Mouse (Mus musculus) limb, embryonic 10.5 days (tissue): Measurements from ENCODE around the gene Rtl8c. TPM values are rescaled to one million over a fixed set of nuclear protein-coding genes. Genes with fewer than 3 reads are reported as not detected.
"Not testable (repeated sequence)": the region's sequence is repeated elsewhere in the genome, so short reads cannot be mapped to it uniquely, and the experiment has no call there.

Source experiments
- DNase-seq: peaks from one replicate; pipeline ENCODE4 v3.0.0-alpha.2; 2017; ENCODE audit warnings: low spot score
- H3K27ac ChIP-seq: fragments of 300-500 bp; sonication (generic); 2 replicates; pipeline ENCODE4 v1.5.1; 2016; ENCODE audit warnings: mild to moderate bottlenecking
- H3K27me3 ChIP-seq: fragments of 300-500 bp; sonication (generic); 2 replicates; pipeline ENCODE4 v1.6.1; 2016; ENCODE audit warnings: low read depth, mild to moderate bottlenecking; ENCODE audit not compliant: poor library complexity, severe bottlenecking
- H3K36me3 ChIP-seq: fragments of 300-500 bp; sonication (generic); 2 replicates; pipeline ENCODE4 v1.6.1; 2016; ENCODE audit warnings: mild to moderate bottlenecking, moderate library complexity
- H3K4me1 ChIP-seq: fragments of 300-500 bp; sonication (generic); 2 replicates; pipeline ENCODE4 v1.6.1; 2016
- H3K4me3 ChIP-seq: fragments of 300-500 bp; sonication (generic); 2 replicates; pipeline ENCODE4 v1.5.1; 2016; ENCODE audit warnings: mild to moderate bottlenecking, moderate library complexity
- H3K9me3 ChIP-seq: fragments of 300-500 bp; sonication (generic); replicated peaks from 2 replicates; pipeline ENCODE4 v1.6.1; 2016; ENCODE audit warnings: mild to moderate bottlenecking
- WGBS: fragments of 180-500 bp; shearing (Covaris S2); methylation state at CpG from one replicate; pipeline ENCODE4 v1.1.7; 2016; 5-methylcytosine and 5-hydroxymethylcytosine counted together
- polyA plus RNA-seq: library from polyadenylated mRNA; unstranded; fragments of >200 nt; fragmentation: Nextera tagmentation; extraction: Ambion mirVana; gene quantifications from 2 replicates; pipeline ENCODE4 v1.2.1, GENCODE M21; 2016

The Rtl8c gene
- polyA plus RNA-seq, 1 experiment from 2014 or later = 15.5 TPM

- H3K9me3 ChIP-seq, H3K36me3 ChIP-seq, H3K27me3 ChIP-seq, H3K4me1 ChIP-seq, H3K27ac ChIP-seq: not testable (repeated sequence)
- WGBS = 8% methylated on average over 14 of the region's 50 CpGs
- DNase-seq = peak; percentile 83
- peak within 1 kb of the TSS; percentile 37 for H3K4me3 ChIP-seq
These were observed 35.4 kb downstream of the Rtl8c start, which contains the start of gene Rtl8a for GRCm38 (mm10) chrX:53642980-53643961. Gene Rtl8a (minus strand): TSS chrX:53643682.

- H3K36me3 ChIP-seq = no peaks in the 10 kb centered on the region
- 88% methylated on average over 6 of the region's 6 CpGs for WGBS
- DNase-seq = no peak
- H3K27me3 ChIP-seq = no peaks in the 10 kb centered on the region
- no peak overlapping the region for H3K27ac ChIP-seq
- H3K9me3 ChIP-seq = no peaks in the 10 kb centered on the region
- no peak overlapping the region for H3K4me3 ChIP-seq
- no peaks in the 10 kb centered on the region for H3K4me1 ChIP-seq
These were observed 38.1 kb downstream of the Rtl8c start for GRCm38 (mm10) chrX:53645885-53646284.

DNA sequence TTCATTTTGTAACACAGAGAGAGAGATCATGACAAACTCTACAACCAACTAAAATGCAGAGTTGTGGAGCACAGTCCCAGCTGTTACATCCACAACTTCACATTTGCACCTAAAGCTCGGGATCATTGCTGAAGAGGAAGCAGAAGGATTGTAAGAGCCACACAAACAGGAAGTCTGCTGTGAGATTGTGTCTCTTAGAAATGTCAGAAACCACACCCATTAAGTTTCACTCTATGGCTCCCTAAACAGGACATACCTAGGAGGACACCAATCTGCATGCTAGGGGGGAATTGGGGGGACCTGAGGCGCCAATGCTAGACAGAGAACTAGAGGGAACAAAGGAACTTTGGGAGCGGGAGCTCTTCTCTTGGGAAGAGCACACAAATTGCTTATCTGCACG, 45.1 kb downstream of the Rtl8c start:
- not testable (repeated sequence) for H3K4me3 ChIP-seq, H3K9me3 ChIP-seq, H3K36me3 ChIP-seq, H3K27me3 ChIP-seq, H3K27ac ChIP-seq, H3K4me1 ChIP-seq, DNase-seq
- WGBS = 71% methylated on average over 4 of the region's 4 CpGs

Other genes with a start within 250 kb of the Rtl8c start
- 29.6 and 35.1 TPM in 2 replicates for gene Mospd1, start 237.5 kb upstream of the Rtl8c start, polyA plus RNA-seq
- gene Etd, start 173.1 kb upstream of the Rtl8c start, polyA plus RNA-seq = not detected in 2 replicates
- not detected in 2 replicates for gene Gm14597, start 947 bp downstream of the Rtl8c start, polyA plus RNA-seq
- gene Rtl8a, start 35.6 kb downstream of the Rtl8c start, polyA plus RNA-seq = 35.4 and 44.4 TPM in 2 replicates
- 42.8 and 44.0 TPM in 2 replicates for gene Rtl8b, start 62.4 kb downstream of the Rtl8c start, polyA plus RNA-seq
- 0.26 TPM in 1 of 2 replicates, not detected in the other for gene 4930502E18Rik, start 116.8 kb downstream of the Rtl8c start, polyA plus RNA-seq
- not detected in 2 replicates for gene 1700013H16Rik, start 149.8 kb downstream of the Rtl8c start, polyA plus RNA-seq
- gene Zfp36l3, start 168.4 kb downstream of the Rtl8c start, polyA plus RNA-seq = not detected in 2 replicates
- 0.25 and 0.83 TPM in 2 replicates for gene Xlr, start 189.7 kb downstream of the Rtl8c start, polyA plus RNA-seq